Mouse (Mus musculus) myocyte (in vitro differentiated cells): ENCODE results near the gene Nr2f1. TPM values are rescaled to one million over a fixed set of nuclear protein-coding genes. Genes with fewer than 3 reads are reported as not detected.

Experiments used
- H3K27me3 ChIP-seq: one replicate; pipeline ENCODE4 v1.6.1; 2011; ENCODE audit not compliant: control insufficient read depth, insufficient read depth, insufficient read length
- H3K36me3 ChIP-seq: one replicate; pipeline ENCODE4 v1.6.1; 2011; ENCODE audit not compliant: control insufficient read depth, insufficient read depth
- H3K4me2 ChIP-seq: one replicate; pipeline ENCODE4 v1.6.1; 2011; ENCODE audit warnings: low read depth, control low read depth
- H3K4me3 ChIP-seq: one replicate; pipeline ENCODE4 v1.5.1; 2011; ENCODE audit warnings: mild to moderate bottlenecking, control low read depth, moderate library complexity
- H3K79me2 ChIP-seq: one replicate; pipeline ENCODE4 v1.6.1; 2011; ENCODE audit not compliant: control insufficient read depth, insufficient read depth
- H3ac ChIP-seq: one replicate; pipeline ENCODE4 v1.6.1; 2011; ENCODE audit not compliant: control insufficient read depth, insufficient read length
- CEBPB ChIP-seq: IDR thresholded peaks from 2 replicates; pipeline ENCODE4 v1.6.1; 2011; ENCODE audit warnings: mild to moderate bottlenecking, moderate library complexity; ENCODE audit not compliant: poor library complexity, insufficient read depth, severe bottlenecking
- E2F4 ChIP-seq: IDR thresholded peaks from one replicate; pipeline ENCODE4 v1.6.1; 2011; ENCODE audit warnings: mild to moderate bottlenecking, control low read depth, moderate library complexity; ENCODE audit not compliant: insufficient read depth
- MAX ChIP-seq: IDR thresholded peaks from one replicate; pipeline ENCODE4 v1.6.1; 2011; ENCODE audit warnings: low read depth, mild to moderate bottlenecking, control low read depth
- MYOD1 ChIP-seq, 3 experiments: IDR thresholded peaks; one replicate each; pipeline ENCODE4 v1.6.1; 2011; ENCODE audit warnings: control low read depth in 2 of 3, low read depth in 2 of 3, mild to moderate bottlenecking in 2 of 3, moderate library complexity in 1 of 3; ENCODE audit not compliant: insufficient read length in 2 of 3, control insufficient read depth in 1 of 3
- MYOG ChIP-seq, 3 experiments: IDR thresholded peaks; one replicate each; pipeline ENCODE4 v1.6.1; 2011; ENCODE audit warnings: control low read depth in 2 of 3, low read depth in 2 of 3, mild to moderate bottlenecking in 2 of 3; ENCODE audit not compliant: insufficient read length in 2 of 3, control insufficient read depth in 1 of 3, insufficient read depth in 1 of 3
- POLR2A ChIP-seq: IDR thresholded peaks from one replicate; pipeline ENCODE4 v1.6.1; 2011; ENCODE audit warnings: low read depth, mild to moderate bottlenecking, control low read depth, moderate library complexity; ENCODE audit not compliant: insufficient read length
- POLR2AphosphoS2 ChIP-seq: IDR thresholded peaks from one replicate; pipeline ENCODE4 v1.6.1; 2011; ENCODE audit warnings: low read depth, control low read depth; ENCODE audit not compliant: insufficient read length
- REST ChIP-seq: IDR thresholded peaks from one replicate; pipeline ENCODE4 v1.6.1; 2011; ENCODE audit warnings: mild to moderate bottlenecking, control low read depth, moderate library complexity; ENCODE audit not compliant: insufficient read depth, insufficient read length
- SRF ChIP-seq: IDR thresholded peaks from one replicate; pipeline ENCODE4 v1.6.1; 2011; ENCODE audit warnings: low read depth; ENCODE audit not compliant: control insufficient read depth, insufficient read length
- TCF12 ChIP-seq: IDR thresholded peaks from one replicate; pipeline ENCODE4 v1.6.1; 2011; ENCODE audit warnings: mild to moderate bottlenecking, control low read depth; ENCODE audit not compliant: poor library complexity, insufficient read depth, severe bottlenecking
- TCF3 ChIP-seq: IDR thresholded peaks from one replicate; pipeline ENCODE4 v1.6.1; 2011; ENCODE audit warnings: low read depth, control low read depth; ENCODE audit not compliant: insufficient read length
- USF1 ChIP-seq: IDR thresholded peaks from one replicate; pipeline ENCODE4 v1.6.1; 2011; ENCODE audit warnings: low read depth, mild to moderate bottlenecking, control low read depth, moderate library complexity
- polyA plus RNA-seq: library from polyadenylated mRNA; unstranded; fragments of >200 nt; fragmentation: generic; extraction: Trizol; gene quantifications from one replicate; pipeline ENCODE4 v1.2.1, GENCODE M21; 2012; ENCODE audit warnings: missing spikeins

The Nr2f1 gene
- polyA plus RNA-seq, 1 experiment: 5.8 TPM

- Histone ChIP-seq H3K4me2 (no peak overlapping the region), H3K27me3 (no peaks in the 10 kb centered on the region), H3ac (no peak overlapping the region)
Measured at GRCm38 (mm10) chr13:78211231-78212010, 11.9 kb upstream of the Nr2f1 start.

GRCm38 (mm10) chr13:78210748-78211089, 11.2 kb upstream of the Nr2f1 start:
- H3K4me3 ChIP-seq: no peak overlapping the region
- TF ChIP-seq TCF12 (no peak), MAX (no peak), MYOD1 (IDR thresholded peaks at IDR 0.05; ENCODE audit: control insufficient read depth in 1 of 3, insufficient read length in 2 of 3, low read depth in 2 of 3) (no peak), USF1 (no peak), SRF (no peak), MYOG (IDR thresholded peaks at IDR 0.05; ENCODE audit: control insufficient read depth in 1 of 3, insufficient read depth in 1 of 3, insufficient read length in 2 of 3, low read depth in 2 of 3) (no peak), TCF3 (no peak), POLR2A (no peak), CEBPB (no peak), REST (no peak), E2F4 (no peak), POLR2AphosphoS2 (no peak)
- no peak overlapping the region for H3ac ChIP-seq
- peaks cover 11% of the 10 kb centered on the region for H3K79me2 ChIP-seq
- H3K4me2 ChIP-seq: no peak overlapping the region
- no peaks in the 10 kb centered on the region for H3K36me3 ChIP-seq
- H3K27me3 ChIP-seq: no peaks in the 10 kb centered on the region

More at GRCm38 (mm10) chr13:78211231-78212010, 11.9 kb upstream of the Nr2f1 start:
- Histone ChIP-seq H3K79me2 (peaks cover 6% of the 10 kb centered on the region), H3K4me3 (no peak overlapping the region), H3K36me3 (no peaks in the 10 kb centered on the region)
- no peak for TF ChIP-seq POLR2AphosphoS2
- no peak for TF ChIP-seq MYOD1 (IDR thresholded peaks at IDR 0.05; ENCODE audit: control insufficient read depth in 1 of 3, insufficient read length in 2 of 3, low read depth in 2 of 3)
- TF ChIP-seq USF1: no peak
- TF ChIP-seq E2F4: no peak
- TF ChIP-seq REST: no peak
- no peak for TF ChIP-seq TCF12
- no peak for TF ChIP-seq TCF3
- TF ChIP-seq POLR2A: no peak

GRCm38 (mm10) chr13:78210029-78210747, 10.6 kb upstream of the Nr2f1 start:
- Histone ChIP-seq H3ac (no peak overlapping the region), H3K4me3 (no peak overlapping the region), H3K27me3 (no peaks in the 10 kb centered on the region), H3K79me2 (peaks cover 15% of the 10 kb centered on the region), H3K36me3 (no peaks in the 10 kb centered on the region), H3K4me2 (no peak overlapping the region)
- TF ChIP-seq MYOD1 (IDR thresholded peaks at IDR 0.05; ENCODE audit: control insufficient read depth in 1 of 3, insufficient read length in 2 of 3, low read depth in 2 of 3) (no peak), POLR2AphosphoS2 (no peak), USF1 (no peak), REST (no peak), MYOG (IDR thresholded peaks at IDR 0.05; ENCODE audit: control insufficient read depth in 1 of 3, insufficient read depth in 1 of 3, insufficient read length in 2 of 3, low read depth in 2 of 3) (no peak), E2F4 (no peak), TCF3 (no peak), TCF12 (no peak), MAX (no peak), SRF (no peak), CEBPB (no peak), POLR2A (no peak)

GRCm38 (mm10) chr13:78209611-78210028, 10.1 kb upstream of the Nr2f1 start:
- Histone ChIP-seq H3K79me2 (peaks cover 17% of the 10 kb centered on the region), H3ac (no peak overlapping the region), H3K36me3 (no peaks in the 10 kb centered on the region), H3K4me2 (no peak overlapping the region), H3K4me3 (no peak overlapping the region), H3K27me3 (no peaks in the 10 kb centered on the region)
- TF ChIP-seq TCF3: no peak
- no peak for TF ChIP-seq TCF12
- no peak for TF ChIP-seq POLR2A
- TF ChIP-seq SRF: no peak
- TF ChIP-seq REST: no peak
- TF ChIP-seq MAX: no peak
- TF ChIP-seq USF1: no peak
- TF ChIP-seq MYOG (IDR thresholded peaks at IDR 0.05; ENCODE audit: control insufficient read depth in 1 of 3, insufficient read depth in 1 of 3, insufficient read length in 2 of 3, low read depth in 2 of 3): no peak
- TF ChIP-seq CEBPB: no peak
- TF ChIP-seq MYOD1 (IDR thresholded peaks at IDR 0.05; ENCODE audit: control insufficient read depth in 1 of 3, insufficient read length in 2 of 3, low read depth in 2 of 3): no peak
- no peak for TF ChIP-seq POLR2AphosphoS2
- TF ChIP-seq E2F4: no peak
